Comparison of ENCODE assay signal across 9 mouse cellular contexts in the genomic region with DNA sequence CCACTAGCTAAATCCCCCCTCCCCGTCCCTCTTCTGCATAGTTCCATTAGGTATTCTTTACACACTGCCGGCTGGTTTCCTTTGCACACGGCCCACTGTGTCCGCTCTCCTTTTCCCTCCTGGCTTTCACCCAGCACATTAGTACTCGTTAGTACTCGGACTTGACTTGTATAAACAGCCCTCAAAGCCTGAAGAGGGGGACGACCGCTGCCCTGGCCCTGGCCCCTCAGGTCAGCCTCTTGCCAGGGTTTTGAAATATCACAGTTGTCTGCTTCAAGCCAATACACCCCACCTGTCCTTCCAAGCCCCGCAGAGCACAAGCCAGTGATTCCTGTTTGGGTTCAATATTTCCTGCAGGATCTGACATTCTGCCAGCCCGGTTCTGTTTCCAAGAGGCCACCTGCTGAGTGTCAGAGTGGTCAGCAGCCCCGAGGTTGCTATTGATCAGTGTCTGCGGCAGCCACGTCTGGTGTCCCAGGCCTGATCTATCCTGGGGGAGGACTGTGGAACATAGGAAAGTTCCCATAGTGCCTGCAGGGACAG. TPM values are rescaled to one million over a fixed set of nuclear protein-coding genes. Genes with fewer than 3 reads are reported as not detected.
DNase-seq lines count a peak whose midpoint lies in the region; ATAC-seq and TF ChIP-seq lines count a peak whose summit lies in the region.
"Had no signal": no experiment of that assay in that cellular context is flagged by ENCODE, and none has a peak within 500 bp of the region (broad histone marks: within the 10 kb centered on the region; RNA-seq: fewer than 3 reads in every experiment).

No protein-coding gene starts in this region.

- H3K4me3 ChIP-seq in heart, embryonic 12.5 days, result no peak overlapping the region
- H3K4me3 ChIP-seq in cerebellum, adult 2 months (replicated peaks; ENCODE audit: insufficient read depth, low read depth, low read length), result no peak overlapping the region
- no peak overlapping the region for H3K4me3 ChIP-seq in forebrain, postnatal 0 days (ENCODE audit: low read depth, low read length)
- H3K4me3 ChIP-seq in lung, embryonic 15.5 days, result no peak overlapping the region
- H3K4me3 ChIP-seq: embryonic facial prominence, embryonic 12.5 days had no signal

- no peak for DNase-seq in heart, postnatal 25 days (ENCODE audit: low spot score)
- DNase-seq in cerebellum, adult 2 months, result peak; percentile 30 to 39
- peak; percentile 43 for DNase-seq in forebrain, postnatal 0 days
- no peak for DNase-seq in layer of hippocampus, adult 9-11 months
- no peak for DNase-seq in spleen, postnatal 14 days (ENCODE audit: low spot score in 2 of 2)
- no peak for DNase-seq in left cerebral cortex, postnatal 25 days (ENCODE audit: low spot score in 2 of 2)

- H3K9ac ChIP-seq in heart, embryonic 12.5 days, result no peak overlapping the region
- no peak overlapping the region for H3K9ac ChIP-seq in forebrain, postnatal 0 days
- no peak overlapping the region for H3K9ac ChIP-seq in lung, embryonic 15.5 days
- H3K9ac ChIP-seq: embryonic facial prominence, embryonic 12.5 days had no signal

- no peaks in the 10 kb centered on the region for H3K9me3 ChIP-seq in heart, embryonic 12.5 days (replicated peaks)
- no peaks in the 10 kb centered on the region for H3K9me3 ChIP-seq in forebrain, postnatal 0 days (ENCODE audit: low read length)
- H3K9me3 ChIP-seq in lung, embryonic 15.5 days, result no peaks in the 10 kb centered on the region
- H3K9me3 ChIP-seq: embryonic facial prominence, embryonic 12.5 days had no signal

- no peak overlapping the region for H3K4me2 ChIP-seq in heart, embryonic 12.5 days
- H3K4me2 ChIP-seq in forebrain, postnatal 0 days (ENCODE audit: low read depth), result no peak overlapping the region
- no peak overlapping the region for H3K4me2 ChIP-seq in lung, embryonic 15.5 days
- H3K4me2 ChIP-seq: embryonic facial prominence, embryonic 12.5 days had no signal

- peak; percentile 39 for ATAC-seq in heart, embryonic 12.5 days (ENCODE audit: insufficient number of reproducible peaks, low FRiP score)
- ATAC-seq in forebrain, postnatal 0 days, result peak; percentile 50; the same call in 1 of the 2 replicates
- 0 out of 2 replicates have a peak, but pooled peaks have one; percentile 46 for ATAC-seq in lung, embryonic 15.5 days (ENCODE audit: borderline replicate concordance, extremely low read depth, low FRiP score, low TSS enrichment)

- no peaks in the 10 kb centered on the region for H3K36me3 ChIP-seq in heart, embryonic 12.5 days
- no peaks in the 10 kb centered on the region for H3K36me3 ChIP-seq in forebrain, postnatal 0 days (ENCODE audit: insufficient read depth)
- no peaks in the 10 kb centered on the region for H3K36me3 ChIP-seq in lung, embryonic 15.5 days
- H3K36me3 ChIP-seq: embryonic facial prominence, embryonic 12.5 days had no signal

- no peaks in the 10 kb centered on the region for H3K27me3 ChIP-seq in heart, embryonic 12.5 days (replicated peaks)
- H3K27me3 ChIP-seq in cerebellum, adult 2 months (ENCODE audit: control insufficient read depth, insufficient read depth, low read length), result no peaks in the 10 kb centered on the region
- no peaks in the 10 kb centered on the region for H3K27me3 ChIP-seq in forebrain, postnatal 0 days (ENCODE audit: insufficient read depth, low read length)
- no peaks in the 10 kb centered on the region for H3K27me3 ChIP-seq in lung, embryonic 15.5 days
- H3K27me3 ChIP-seq: embryonic facial prominence, embryonic 12.5 days had no signal

- no peak for TF ChIP-seq POLR2A in cerebellum, adult 2 months (IDR thresholded peaks at IDR 0.05; ENCODE audit: borderline replicate concordance, insufficient read depth, low read length)

- intact Hi-C loops in heart, postnatal 25 days (cut with DNase I), result loop anchor here (5.0 kb wide), 1 partner anchor 195 kb away; no protein-coding TSS in a partner anchor
- intact Hi-C loops in left cerebral cortex, postnatal 25 days (cut with DNase I), result no loop called here

- TF ChIP-seq CTCF in cerebellum, adult 2 months (IDR thresholded peaks at IDR 0.05; ENCODE audit: borderline replicate concordance, insufficient read depth, low read depth, low read length), result no peak
- no peak for TF ChIP-seq CTCF in forebrain, postnatal 0 days (IDR thresholded peaks at IDR 0.05; ENCODE audit: low read depth)

- H3K27ac ChIP-seq in heart, embryonic 12.5 days (ENCODE audit: poor library complexity, severe bottlenecking), result no peak overlapping the region
- no peak overlapping the region for H3K27ac ChIP-seq in cerebellum, adult 2 months (ENCODE audit: insufficient read depth, low read length)
- H3K27ac ChIP-seq in forebrain, postnatal 0 days (ENCODE audit: low read depth, low read length), result no peak overlapping the region
- H3K27ac ChIP-seq in lung, embryonic 15.5 days, result no peak overlapping the region
- H3K27ac ChIP-seq: embryonic facial prominence, embryonic 12.5 days had no signal

- WGBS in heart, embryonic 12.5 days, result 46% methylated on average over 13 of the region's 13 CpGs
- WGBS in cerebellum, adult 2 months, result 12% methylated on average over 13 of the region's 13 CpGs
- WGBS in forebrain, postnatal 0 days, result 18% methylated on average over 13 of the region's 13 CpGs
- WGBS in lung, embryonic 15.5 days, result 11% methylated on average over 13 of the region's 13 CpGs

- H3K4me1 ChIP-seq in heart, embryonic 12.5 days (replicated peaks), result no peaks in the 10 kb centered on the region
- H3K4me1 ChIP-seq in cerebellum, adult 2 months (ENCODE audit: control insufficient read depth, insufficient read depth, low read length), result 0 out of 2 replicates have a peak, but pooled peaks cover 3% of the 10 kb centered on the region
- H3K4me1 ChIP-seq in forebrain, postnatal 0 days (ENCODE audit: insufficient read depth), result no peaks in the 10 kb centered on the region
- peaks cover 8% of the 10 kb centered on the region; the same call in 1 of the 2 replicates for H3K4me1 ChIP-seq in lung, embryonic 15.5 days
- H3K4me1 ChIP-seq: embryonic facial prominence, embryonic 12.5 days had no signal

RNA-seq across cellular contexts. Expression of a gene that starts 32.9 kb away (rescaled TPM):
- 0.26 TPM in 1 of 2 replicates, not detected in the other for polyA plus RNA-seq in heart, embryonic 12.5 days (2016; fragmentation: Nextera tagmentation; extraction: Ambion mirVana)
- total RNA-seq in heart, postnatal 25 days (2021), result not detected
- polyA plus RNA-seq in cerebellum, adult 2 months (2012; rRNA removed), result 187 and 216 TPM in 2 replicates
- total RNA-seq in forebrain, postnatal 0 days (2014; rRNA removed), result 108 and 123 TPM in 2 replicates
- 130 and 171 TPM in 2 replicates for polyA plus RNA-seq in forebrain, postnatal 0 days (2015; fragmentation: Nextera tagmentation; extraction: Ambion mirVana)
- 1.6 and 2.5 TPM in 2 replicates for polyA plus RNA-seq in lung, embryonic 15.5 days (2015; fragmentation: Nextera tagmentation; extraction: Ambion mirVana)
- total RNA-seq in left cerebral cortex, postnatal 25 days (2021), result 100 to 1,000 TPM; 177 to 186 TPM

RNA-seq across cellular contexts. Expression of a gene that starts 52.9 kb away (rescaled TPM):
- 28.8 and 29.0 TPM in 2 replicates for polyA plus RNA-seq in heart, embryonic 12.5 days (2016; fragmentation: Nextera tagmentation; extraction: Ambion mirVana)
- 10 to 100 TPM; 23.8 to 24.4 TPM for total RNA-seq in heart, postnatal 25 days (2021)
- polyA plus RNA-seq in cerebellum, adult 2 months (2012; rRNA removed), result 27.4 and 28.4 TPM in 2 replicates
- total RNA-seq in forebrain, postnatal 0 days (2014; rRNA removed), result 28.9 and 34.9 TPM in 2 replicates
- polyA plus RNA-seq in forebrain, postnatal 0 days (2015; fragmentation: Nextera tagmentation; extraction: Ambion mirVana), result 24.4 and 25.6 TPM in 2 replicates
- 31.3 and 33.6 TPM in 2 replicates for polyA plus RNA-seq in lung, embryonic 15.5 days (2015; fragmentation: Nextera tagmentation; extraction: Ambion mirVana)
- 10 to 100 TPM; 26.1 to 28.2 TPM for total RNA-seq in left cerebral cortex, postnatal 25 days (2021)

Comparison
In these comparisons a context has a peak if more than half of its experiments do, and no peak if none do; other contexts are left out.
1. DNase-seq: peak in cerebellum, adult 2 months (2 of 2) and forebrain, postnatal 0 days (single experiment); none in heart, postnatal 25 days (single experiment), layer of hippocampus, adult 9-11 months (single experiment), spleen, postnatal 14 days (0 of 2) and left cerebral cortex, postnatal 25 days (0 of 2).
2. RNA of a gene that starts 32.9 kb away (polyA plus RNA-seq): 187 to 216 TPM in cerebellum, adult 2 months and 130 to 171 TPM in forebrain, postnatal 0 days; 1.6 to 2.5 TPM in lung, embryonic 15.5 days and 0.26 TPM in heart, embryonic 12.5 days; every median in the first group is over 10 times any median in the second.
3. Peak in every context shown above with its lines, with median percentiles within 50 percentile points of each other: ATAC-seq.